Mouse (Mus musculus) neural tube, embryonic 15.5 days (tissue): ENCODE data around the gene Rora. TPM values are rescaled to one million over a fixed set of nuclear protein-coding genes. Genes with fewer than 3 reads are reported as not detected.
A peak's percentile ranks its signal among the peaks of the same experiment; 100 is the strongest.

Source experiments
- ATAC-seq: fragments of 200-750 bp; cut with Nextera tagmentation; 2 replicates; pipeline ENCODE4 v1.8.0; 2017; ENCODE audit warnings: mild to moderate bottlenecking, moderate TSS enrichment, moderate library complexity; ENCODE audit not compliant: low FRiP score
- H3K27ac ChIP-seq: fragments of 300-500 bp; sonication (generic); replicated peaks from 2 replicates; pipeline ENCODE4 v1.5.1; 2015; ENCODE audit warnings: mild to moderate bottlenecking, inconsistent platforms
- H3K27me3 ChIP-seq: fragments of 300-500 bp; sonication (generic); replicated peaks from 2 replicates; pipeline ENCODE4 v1.6.1; 2015; ENCODE audit warnings: inconsistent platforms
- H3K36me3 ChIP-seq: fragments of 300-500 bp; sonication (generic); 2 replicates; pipeline ENCODE4 v1.6.1; 2015; ENCODE audit warnings: inconsistent platforms
- H3K4me1 ChIP-seq: fragments of 300-500 bp; sonication (generic); 2 replicates; pipeline ENCODE4 v1.6.1; 2015; ENCODE audit warnings: inconsistent platforms
- H3K4me2 ChIP-seq: fragments of 300-500 bp; sonication (generic); 2 replicates; pipeline ENCODE4 v1.6.1; 2015; ENCODE audit warnings: inconsistent platforms, mild to moderate bottlenecking, moderate library complexity
- H3K4me3 ChIP-seq: fragments of 300-500 bp; sonication (generic); replicated peaks from 2 replicates; pipeline ENCODE4 v1.5.1; 2015; ENCODE audit warnings: mild to moderate bottlenecking, inconsistent platforms
- H3K9ac ChIP-seq: fragments of 300-500 bp; sonication (generic); replicated peaks from 2 replicates; pipeline ENCODE4 v1.6.1; 2015; ENCODE audit warnings: mild to moderate bottlenecking, inconsistent platforms
- H3K9me3 ChIP-seq: fragments of 300-500 bp; sonication (generic); replicated peaks from 2 replicates; pipeline ENCODE4 v1.6.1; 2016; ENCODE audit warnings: inconsistent platforms
- WGBS: fragments of 180-500 bp; shearing (Covaris S2); methylation state at CpG from one replicate; pipeline ENCODE4 v1.1.7; 2015; ENCODE audit warnings: mixed read lengths; 5-methylcytosine and 5-hydroxymethylcytosine counted together
- polyA plus RNA-seq: library from polyadenylated mRNA; unstranded; fragments of >200 nt; fragmentation: Nextera tagmentation; extraction: Ambion mirVana; gene quantifications from 2 replicates; pipeline ENCODE4 v1.2.1, GENCODE M21; 2015

The Rora gene
- polyA plus RNA-seq, 1 experiment from 2014 or later = 17.3 TPM

GRCm38 (mm10) chr9:69377654-69378045, 724.1 kb downstream of the Rora start:
- H3K9me3 ChIP-seq = no peaks in the 10 kb centered on the region
- WGBS = 93% methylated on average over 3 of the region's 3 CpGs
- no peak overlapping the region for H3K27ac ChIP-seq
- no peak for ATAC-seq
- peaks cover 7% of the 10 kb centered on the region; the same call in 1 of the 2 replicates for H3K36me3 ChIP-seq
- H3K27me3 ChIP-seq = no peaks in the 10 kb centered on the region
- H3K4me2 ChIP-seq = no peak overlapping the region
- no peak overlapping the region for H3K9ac ChIP-seq
- no peaks in the 10 kb centered on the region for H3K4me1 ChIP-seq
- H3K4me3 ChIP-seq = no peak overlapping the region

- Histone ChIP-seq H3K9me3 (no peaks in the 10 kb centered on the region), H3K4me1 (no peaks in the 10 kb centered on the region), H3K27me3 (no peaks in the 10 kb centered on the region), H3K4me2 (no peak overlapping the region), H3K9ac (no peak overlapping the region), H3K4me3 (no peak overlapping the region), H3K36me3 (peaks cover 4% of the 10 kb centered on the region; the same call in 1 of the 2 replicates), H3K27ac (no peak overlapping the region)
- 72% methylated on average over 1 of the region's 1 CpGs for WGBS
- ATAC-seq = no peak
Observed at GRCm38 (mm10) chr9:69380546-69380945, 727.0 kb downstream of the Rora start.

- Histone ChIP-seq H3K9me3 (no peaks in the 10 kb centered on the region), H3K27ac (no peak overlapping the region), H3K4me1 (no peaks in the 10 kb centered on the region), H3K4me2 (no peak overlapping the region), H3K27me3 (no peaks in the 10 kb centered on the region), H3K4me3 (no peak overlapping the region), H3K9ac (no peak overlapping the region), H3K36me3 (peaks cover 4% of the 10 kb centered on the region; the same call in 1 of the 2 replicates)
- ATAC-seq = no peak
- 71% methylated on average over 7 of the region's 7 CpGs for WGBS
Observed at GRCm38 (mm10) chr9:69381741-69382140, 728.2 kb downstream of the Rora start.

DNA sequence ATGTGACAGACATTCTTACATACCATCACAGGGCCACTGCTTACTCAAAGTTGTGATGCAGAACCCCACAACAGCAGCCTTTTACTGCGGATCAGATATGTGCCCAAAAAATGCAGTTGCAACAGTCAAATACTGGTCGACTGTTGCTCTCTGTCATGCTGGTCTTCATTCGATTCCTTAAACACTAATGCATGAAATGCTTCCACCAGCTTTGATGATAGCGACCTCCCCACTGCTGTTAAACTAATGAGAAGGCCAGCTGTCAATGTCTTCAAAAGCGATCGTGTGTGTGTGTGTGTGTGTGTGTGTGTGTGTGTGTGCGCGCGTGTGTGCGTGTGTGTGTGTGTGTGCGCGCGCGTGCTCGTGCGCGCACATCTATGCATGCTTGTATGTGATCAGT, 730.9 kb downstream of the Rora start:
- Histone ChIP-seq H3K36me3 (no peaks in the 10 kb centered on the region), H3K27ac (no peak overlapping the region), H3K4me3 (no peak overlapping the region), H3K4me1 (no peaks in the 10 kb centered on the region), H3K27me3 (no peaks in the 10 kb centered on the region), H3K9ac (no peak overlapping the region), H3K4me2 (no peak overlapping the region), H3K9me3 (no peaks in the 10 kb centered on the region)
- ATAC-seq = no peak
- 87% methylated on average over 17 of the region's 17 CpGs for WGBS

DNA sequence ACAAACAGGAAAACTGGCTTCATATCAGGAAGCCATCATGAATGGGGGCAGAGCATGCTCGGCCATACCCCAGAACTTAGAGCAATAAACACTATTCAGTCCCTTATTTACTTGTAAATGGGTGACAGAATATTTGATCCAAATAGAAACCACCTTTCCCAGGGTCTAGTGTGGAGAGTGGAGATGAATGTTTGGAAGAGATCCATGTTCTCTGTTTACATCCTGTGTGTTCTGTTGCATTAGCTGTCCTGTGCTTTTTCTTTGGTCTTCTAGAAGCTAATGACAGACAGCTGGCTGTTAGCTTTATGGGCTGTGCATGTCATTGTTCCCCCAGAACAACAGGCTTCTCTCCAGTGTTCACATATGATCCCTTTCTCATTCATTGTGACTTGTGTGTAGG, 731.3 kb downstream of the Rora start:
- H3K4me2 ChIP-seq = no peak overlapping the region
- no peak overlapping the region for H3K9ac ChIP-seq
- H3K27me3 ChIP-seq = no peaks in the 10 kb centered on the region
- H3K4me1 ChIP-seq = no peaks in the 10 kb centered on the region
- no peak for ATAC-seq
- H3K9me3 ChIP-seq = no peaks in the 10 kb centered on the region
- H3K4me3 ChIP-seq = no peak overlapping the region
- 77% methylated on average over 1 of the region's 1 CpGs for WGBS
- H3K27ac ChIP-seq = no peak overlapping the region
- H3K36me3 ChIP-seq = no peaks in the 10 kb centered on the region

DNA sequence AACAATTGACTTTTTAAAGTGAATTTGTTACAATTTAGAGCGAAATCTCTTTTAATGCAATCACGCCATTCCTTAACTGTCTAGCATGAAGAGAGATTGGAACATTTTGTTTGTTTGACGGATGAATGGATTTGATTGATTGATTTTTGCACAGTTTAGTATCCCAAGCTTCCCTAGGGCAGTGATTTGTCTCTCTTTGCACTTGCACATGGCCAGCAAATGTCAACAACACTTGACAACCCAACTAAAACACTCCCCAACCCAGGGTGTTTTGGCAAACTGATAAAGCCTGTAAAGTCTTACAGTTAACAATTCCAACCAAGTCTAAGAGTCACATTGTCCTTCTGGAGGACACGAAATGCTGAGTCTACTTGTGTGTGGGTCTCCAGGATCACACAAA, 733.7 kb downstream of the Rora start:
- no peak overlapping the region for H3K27ac ChIP-seq
- no peaks in the 10 kb centered on the region for H3K9me3 ChIP-seq
- H3K4me1 ChIP-seq = no peaks in the 10 kb centered on the region
- ATAC-seq = no peak
- H3K4me2 ChIP-seq = no peak overlapping the region
- WGBS = 90% methylated on average over 4 of the region's 4 CpGs
- H3K4me3 ChIP-seq = no peak overlapping the region
- no peak overlapping the region for H3K9ac ChIP-seq
- no peaks in the 10 kb centered on the region for H3K27me3 ChIP-seq
- H3K36me3 ChIP-seq = no peaks in the 10 kb centered on the region

GRCm38 (mm10) chr9:69390631-69391030, 737.0 kb downstream of the Rora start:
- Histone ChIP-seq H3K9me3 (no peaks in the 10 kb centered on the region), H3K36me3 (no peaks in the 10 kb centered on the region), H3K27ac (no peak overlapping the region), H3K27me3 (no peaks in the 10 kb centered on the region), H3K4me1 (no peaks in the 10 kb centered on the region), H3K9ac (no peak overlapping the region), H3K4me3 (no peak overlapping the region), H3K4me2 (no peak overlapping the region)
- no peak for ATAC-seq
- 74% methylated on average over 4 of the region's 4 CpGs for WGBS

DNA sequence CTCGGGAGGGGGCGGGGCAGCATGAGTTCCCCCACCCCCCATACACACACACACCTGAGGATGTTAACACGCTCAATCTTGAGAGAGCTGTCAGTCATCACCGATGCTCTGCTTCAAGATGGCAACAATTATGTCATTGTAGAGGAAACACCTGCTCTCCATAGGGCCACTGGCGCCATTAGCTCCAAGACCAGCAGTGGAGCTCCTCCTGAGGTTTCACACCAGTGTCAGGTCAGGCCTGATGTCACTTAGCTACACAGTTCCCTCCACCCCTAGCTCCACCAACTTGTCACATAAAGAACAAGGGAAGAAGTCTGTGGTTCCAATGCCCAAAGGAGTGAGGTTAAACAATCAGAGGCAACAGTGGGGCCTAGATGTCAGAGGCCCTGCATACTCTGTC, 740.6 kb downstream of the Rora start:
- H3K9ac ChIP-seq = no peak overlapping the region
- H3K4me3 ChIP-seq = no peak overlapping the region
- H3K27ac ChIP-seq = no peak overlapping the region
- no peaks in the 10 kb centered on the region for H3K36me3 ChIP-seq
- no peak overlapping the region for H3K4me2 ChIP-seq
- no peaks in the 10 kb centered on the region for H3K9me3 ChIP-seq
- ATAC-seq = no peak
- H3K27me3 ChIP-seq = no peaks in the 10 kb centered on the region
- peaks cover 12% of the 10 kb centered on the region for H3K4me1 ChIP-seq
- 95% methylated on average over 5 of the region's 5 CpGs for WGBS

DNA sequence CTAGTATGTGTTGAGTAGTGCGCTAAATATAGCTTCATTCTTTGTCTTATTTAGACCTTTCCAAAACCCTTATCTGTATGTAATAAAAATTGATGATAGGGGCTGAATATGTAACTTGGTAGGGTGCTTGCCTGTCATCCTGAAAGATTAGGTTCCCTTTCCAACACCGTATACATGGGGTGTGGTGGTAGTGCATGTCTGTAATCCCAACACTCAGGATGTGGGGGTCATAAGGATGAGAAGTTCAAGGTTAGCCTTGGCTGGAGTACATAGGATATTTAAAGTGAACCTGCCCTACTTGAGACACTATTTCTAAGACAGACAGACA, 743.8 kb downstream of the Rora start:
- Histone ChIP-seq H3K4me2 (peak overlapping the region; percentile 93), H3K4me1 (peaks cover 12% of the 10 kb centered on the region), H3K36me3 (no peaks in the 10 kb centered on the region), H3K27ac (peak overlapping the region; percentile 95), H3K9ac (peak overlapping the region; percentile 91), H3K9me3 (no peaks in the 10 kb centered on the region), H3K4me3 (peak overlapping the region; percentile 77), H3K27me3 (no peaks in the 10 kb centered on the region)
- 61% methylated on average over 2 of the region's 2 CpGs for WGBS
- peak; percentile 42 for ATAC-seq

DNA sequence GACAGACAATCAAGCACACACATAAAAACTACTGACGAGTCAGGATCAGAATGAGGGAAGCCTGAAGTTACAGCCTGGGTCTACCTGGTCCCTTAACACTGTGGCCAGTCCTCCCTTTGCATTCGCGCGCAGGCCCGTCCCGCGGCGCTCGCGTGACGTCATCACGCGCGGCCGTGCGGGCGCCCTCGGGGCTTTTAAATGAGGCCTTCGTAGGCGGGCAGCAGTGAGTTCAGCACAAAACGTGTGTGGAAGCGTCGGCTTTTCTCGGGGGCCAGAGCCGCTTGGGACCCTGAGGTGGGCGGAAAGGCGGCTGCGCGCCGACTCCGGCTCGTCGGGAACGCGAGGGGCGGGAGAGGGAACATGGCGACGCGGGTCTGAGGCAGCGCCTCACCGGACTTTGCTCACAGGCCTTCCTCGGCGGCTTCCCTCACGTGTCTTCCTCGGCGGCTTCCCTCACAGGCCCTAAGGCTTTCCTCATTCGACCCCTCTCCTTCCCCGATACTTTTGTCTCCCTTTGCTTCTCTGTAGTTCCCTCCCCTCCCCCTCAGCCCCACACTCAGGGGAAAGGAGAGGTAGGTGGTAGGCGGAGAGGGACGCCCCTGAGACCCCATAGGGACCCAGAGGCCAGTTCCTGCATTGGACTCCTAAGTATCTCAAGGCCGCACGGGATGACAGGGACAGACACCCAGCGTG, 744.3 kb downstream of the Rora start, which contains the start of gene Ice2:
Gene Ice2 (plus strand): TSS at position 147 of the 693 bp plus-strand sequence.
- H3K9me3 ChIP-seq = no peaks in the 10 kb centered on the region
- ATAC-seq = peak; percentile 92
- WGBS = 2% methylated on average over 53 of the region's 53 CpGs

DNA sequence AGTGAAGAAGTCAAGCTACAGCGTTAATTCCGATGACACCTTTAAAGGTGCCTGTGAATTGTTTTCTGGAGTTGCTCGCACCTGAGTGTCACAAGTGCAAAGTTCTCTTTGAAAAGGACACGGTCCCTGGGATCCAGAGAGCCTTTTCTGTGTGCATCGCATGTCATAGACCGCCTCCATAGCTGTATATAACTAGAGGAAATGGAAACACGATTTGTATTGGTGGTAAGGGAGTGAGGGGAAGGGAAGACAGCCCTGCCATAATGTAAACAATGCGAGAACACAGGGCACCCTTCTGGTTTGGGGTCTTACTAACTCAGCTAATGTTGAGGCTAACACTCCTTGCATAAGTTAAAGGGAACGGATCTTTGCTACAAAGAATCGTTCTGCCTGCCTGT, 744.9 kb downstream of the Rora start:
- peak overlapping the region; percentile 91 for H3K9ac ChIP-seq
- 19% methylated on average over 10 of the region's 10 CpGs for whole genome bisulfite sequencing
- ATAC-seq = peak; percentile 49
- peaks cover 12% of the 10 kb centered on the region for H3K4me1 ChIP-seq
- peak overlapping the region; percentile 95 for H3K27ac ChIP-seq
- H3K4me2 ChIP-seq = peak overlapping the region; percentile 93
- no peaks in the 10 kb centered on the region for H3K36me3 ChIP-seq
- H3K27me3 ChIP-seq = no peaks in the 10 kb centered on the region
- peak overlapping the region; percentile 77 for H3K4me3 ChIP-seq
- no peaks in the 10 kb centered on the region for H3K9me3 ChIP-seq

More for the DNA sequence above, 744.3 kb downstream of the Rora start, which contains the start of gene Ice2:
- Histone ChIP-seq H3K9ac (peak within 1 kb of the TSS; percentile 91), H3K27me3 (no peaks in the 10 kb centered on the region), H3K4me2 (peak within 1 kb of the TSS; percentile 93), H3K27ac (peak within 1 kb of the TSS; percentile 95), H3K36me3 (no peaks in the 10 kb centered on the region), H3K4me3 (peak within 1 kb of the TSS; percentile 77), H3K4me1 (peaks cover 12% of the 10 kb centered on the region)

DNA sequence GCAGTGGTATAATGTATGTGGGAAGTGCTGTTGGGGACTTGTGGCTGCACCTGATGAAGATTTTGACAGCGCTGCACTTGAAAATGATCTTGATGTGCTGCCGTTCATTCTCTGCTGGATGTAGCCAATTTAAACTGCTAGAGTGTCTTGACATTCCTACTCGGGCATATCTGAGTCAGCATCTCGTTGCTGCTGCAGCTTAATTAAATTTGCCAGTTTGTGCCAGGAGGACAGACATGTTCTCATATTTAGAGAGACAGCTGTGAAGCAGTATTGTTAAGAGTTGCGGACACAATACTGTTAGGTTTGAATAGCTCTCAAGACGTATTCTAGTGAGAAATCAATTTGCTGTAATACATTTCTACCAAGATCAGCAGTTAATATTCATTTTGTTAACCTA, 751.1 kb downstream of the Rora start:
- 73% methylated on average over 6 of the region's 6 CpGs for WGBS

More for the DNA sequence above, 751.1 kb downstream of the Rora start:
- no peaks in the 10 kb centered on the region for H3K4me1 ChIP-seq
- H3K27me3 ChIP-seq = no peaks in the 10 kb centered on the region
- no peak overlapping the region for H3K27ac ChIP-seq
- 0 out of 2 replicates have a peak, but pooled peaks cover 3% of the 10 kb centered on the region for H3K36me3 ChIP-seq
- ATAC-seq = no peak
- no peaks in the 10 kb centered on the region for H3K9me3 ChIP-seq
- H3K4me3 ChIP-seq = no peak overlapping the region
- H3K4me2 ChIP-seq = no peak overlapping the region
- no peak overlapping the region for H3K9ac ChIP-seq
